Mouse (Mus musculus): Measurements from ENCODE around the gene Rfx4. TPM values are rescaled to one million over a fixed set of nuclear protein-coding genes. Genes with fewer than 3 reads are reported as not detected.

Gene Rfx4
- polyA plus RNA-seq (2015; fragmentation: Nextera tagmentation; extraction: Ambion mirVana), result 29.0 and 34.3 TPM in 2 replicates

DNA sequence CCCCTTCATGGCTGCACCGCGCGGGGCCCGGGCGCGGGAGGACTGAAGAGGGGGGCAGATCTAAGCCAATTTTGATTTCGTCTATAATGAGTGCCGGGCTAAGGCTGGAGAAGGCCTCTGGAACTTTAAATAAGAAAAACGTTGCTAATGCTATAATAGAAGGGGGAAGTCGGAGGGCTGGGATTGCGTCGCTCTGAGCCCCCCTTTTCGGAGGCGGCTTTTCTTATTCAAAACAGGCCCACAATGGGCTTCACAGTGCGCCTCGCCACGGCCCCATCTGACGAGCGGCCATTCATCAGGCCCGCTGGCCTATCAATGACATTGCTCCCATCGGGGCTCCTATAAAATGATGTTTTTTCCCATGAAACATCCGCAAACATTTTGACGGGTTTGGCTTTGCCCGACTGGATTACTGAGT lies at the start of gene Rfx4:
Rfx4 (plus strand) TSS at position 277 of the 418 bp plus-strand sequence.
- Histone ChIP-seq H3K9ac (replicated peaks) (peak within 1 kb of the TSS; percentile 74), H3K4me2 (replicated peaks) (peak within 1 kb of the TSS; percentile 78), H3K27me3 (peaks cover 42% of the 10 kb centered on the region), H3K27ac (peak within 1 kb of the TSS; percentile 92), H3K4me3 (replicated peaks) (peak within 1 kb of the TSS; percentile 46), H3K4me1 (replicated peaks) (peaks cover 62% of the 10 kb centered on the region), H3K36me3 (no peaks in the 10 kb centered on the region), H3K9me3 (no peaks in the 10 kb centered on the region)
- under 1% methylated on average over 24 of the region's 24 CpGs for WGBS
- peak; percentile 70 for ATAC-seq

GRCm38 (mm10) chr10:84706543-84706942 lies 49.3 kb upstream of the Rfx4 start:
- H3K4me3 ChIP-seq (replicated peaks), result no peak overlapping the region
- no peak for ATAC-seq
- no peak overlapping the region for H3K4me2 ChIP-seq (replicated peaks)
- H3K4me1 ChIP-seq (replicated peaks), result peaks cover 58% of the 10 kb centered on the region
- 20% methylated on average over 8 of the region's 8 CpGs for WGBS
- H3K9me3 ChIP-seq, result no peaks in the 10 kb centered on the region
- H3K36me3 ChIP-seq, result peaks cover 10% of the 10 kb centered on the region
- peaks cover 4% of the 10 kb centered on the region; the same call in 1 of the 2 replicates for H3K27me3 ChIP-seq
- peak overlapping the region; percentile 32; the same call in 1 of the 2 replicates for H3K27ac ChIP-seq
- no peak overlapping the region for H3K9ac ChIP-seq (replicated peaks)

DNA sequence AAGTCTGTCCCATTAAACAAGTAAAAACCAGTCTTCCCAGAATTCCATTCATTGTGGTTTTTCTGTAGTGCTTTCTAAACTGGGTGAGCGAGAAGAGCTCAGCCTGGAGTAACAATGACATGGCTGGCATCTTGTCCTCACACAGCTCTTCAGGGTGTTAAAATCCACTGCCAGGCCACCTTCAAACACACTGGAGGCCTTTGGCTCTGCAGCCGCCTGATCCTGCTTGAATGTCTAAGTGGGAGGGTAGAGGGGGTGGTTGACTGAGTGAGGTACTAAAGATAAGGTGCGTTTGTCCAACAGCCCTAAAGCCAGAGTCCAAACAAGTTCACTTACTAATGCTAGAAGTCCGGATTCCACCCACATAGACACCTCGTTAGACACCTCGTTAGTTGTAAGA lies 48.6 kb upstream of the Rfx4 start:
- 18% methylated on average over 6 of the region's 6 CpGs for WGBS
- Histone ChIP-seq H3K27ac (peak overlapping the region; percentile 25), H3K4me2 (replicated peaks) (no peak overlapping the region), H3K36me3 (peaks cover 4% of the 10 kb centered on the region; the same call in 1 of the 2 replicates), H3K4me3 (replicated peaks) (no peak overlapping the region), H3K27me3 (peaks cover 4% of the 10 kb centered on the region; the same call in 1 of the 2 replicates), H3K9me3 (no peaks in the 10 kb centered on the region), H3K4me1 (replicated peaks) (peaks cover 65% of the 10 kb centered on the region), H3K9ac (replicated peaks) (no peak overlapping the region)
- ATAC-seq, result peak; percentile 32; the same call in 1 of the 2 replicates

DNA sequence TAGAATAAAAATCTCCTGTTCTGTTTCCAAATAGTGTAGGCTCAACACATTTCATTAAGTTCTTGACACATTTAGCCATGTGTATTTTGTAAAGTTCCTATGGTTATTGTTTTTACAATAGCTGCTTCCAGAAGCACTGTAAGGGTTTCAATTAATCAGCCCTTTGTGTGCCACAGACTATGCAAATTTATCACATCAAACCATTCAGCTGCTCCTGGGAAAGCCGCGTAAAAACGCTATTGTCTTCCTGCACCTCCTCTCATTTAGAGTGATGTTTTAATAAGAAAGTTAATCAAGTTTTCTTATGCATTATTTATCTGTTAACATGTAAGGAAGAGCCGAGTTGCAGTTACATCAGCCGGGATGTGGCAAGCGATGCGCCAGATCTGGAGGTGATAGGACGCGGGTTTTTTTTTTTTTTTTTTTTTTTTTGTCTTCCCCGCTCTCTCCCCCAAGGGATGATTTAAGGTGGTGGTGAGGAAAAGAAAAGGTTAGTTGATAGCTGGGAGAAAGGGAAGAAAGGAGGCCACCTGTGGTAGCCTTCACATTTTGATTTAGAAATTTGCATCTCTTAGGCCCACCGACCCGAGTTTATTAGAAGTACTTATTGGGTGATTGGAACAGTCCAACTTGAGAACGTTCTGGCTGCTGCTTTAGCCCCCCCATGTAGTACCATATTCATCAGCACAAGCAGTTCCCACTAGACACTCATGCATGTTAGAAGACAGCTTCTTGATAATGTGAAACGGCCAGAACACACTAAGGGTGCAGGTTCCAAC lies 47.9 kb upstream of the Rfx4 start:
- Histone ChIP-seq H3K4me2 (replicated peaks) (no peak overlapping the region), H3K9me3 (no peaks in the 10 kb centered on the region), H3K27me3 (peaks cover 4% of the 10 kb centered on the region; the same call in 1 of the 2 replicates), H3K9ac (replicated peaks) (no peak overlapping the region), H3K27ac (peak overlapping the region; percentile 25), H3K36me3 (no peaks in the 10 kb centered on the region), H3K4me3 (replicated peaks) (no peak overlapping the region), H3K4me1 (replicated peaks) (peaks cover 72% of the 10 kb centered on the region)
- WGBS, result 13% methylated on average over 14 of the region's 14 CpGs
- no peak for ATAC-seq

GRCm38 (mm10) chr10:84710192-84710591 lies 45.7 kb upstream of the Rfx4 start:
- H3K4me2 ChIP-seq (replicated peaks), result 0 out of 2 replicates have a peak overlapping the region, but pooled peaks have one; percentile 13
- peak overlapping the region; percentile 56 for H3K27ac ChIP-seq
- H3K36me3 ChIP-seq, result peaks cover 16% of the 10 kb centered on the region
- H3K27me3 ChIP-seq, result peaks cover 15% of the 10 kb centered on the region; the same call in 1 of the 2 replicates
- H3K4me3 ChIP-seq (replicated peaks), result no peak overlapping the region
- WGBS, result 11% methylated on average over 4 of the region's 4 CpGs
- no peak overlapping the region for H3K9ac ChIP-seq (replicated peaks)
- H3K4me1 ChIP-seq (replicated peaks), result peaks cover 94% of the 10 kb centered on the region
- ATAC-seq, result no peak
- no peaks in the 10 kb centered on the region for H3K9me3 ChIP-seq

GRCm38 (mm10) chr10:84710827-84711226 lies 45.0 kb upstream of the Rfx4 start:
- H3K4me1 ChIP-seq (replicated peaks), result peaks cover 89% of the 10 kb centered on the region
- H3K36me3 ChIP-seq, result peaks cover 21% of the 10 kb centered on the region
- 9% methylated on average over 4 of the region's 4 CpGs for WGBS
- H3K4me2 ChIP-seq (replicated peaks), result no peak overlapping the region
- H3K27me3 ChIP-seq, result peaks cover 19% of the 10 kb centered on the region; the same call in 1 of the 2 replicates
- no peak overlapping the region for H3K4me3 ChIP-seq (replicated peaks)
- H3K9ac ChIP-seq (replicated peaks), result no peak overlapping the region
- no peaks in the 10 kb centered on the region for H3K9me3 ChIP-seq
- H3K27ac ChIP-seq, result peak overlapping the region; percentile 14; the same call in 1 of the 2 replicates
- ATAC-seq, result peak; percentile 59

DNA sequence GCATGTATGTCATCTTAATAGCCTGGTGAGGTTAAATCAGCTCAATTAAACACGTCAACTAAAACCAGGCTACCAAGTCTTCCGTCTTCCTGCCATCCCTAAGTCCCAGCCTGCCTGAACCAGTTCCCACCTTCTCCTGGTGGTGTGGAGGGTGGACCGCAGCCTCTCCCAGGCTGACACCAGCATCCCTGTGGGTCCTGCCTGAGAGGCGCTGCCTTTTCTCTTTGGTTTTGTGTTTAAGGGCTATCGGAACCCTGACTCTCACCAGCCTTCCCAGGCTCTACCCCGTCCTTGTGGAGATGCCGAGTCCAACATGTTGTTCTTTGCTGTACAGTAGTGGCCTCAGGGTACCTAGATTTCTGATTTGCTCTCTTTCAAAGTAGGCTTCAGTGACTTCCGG lies 44.4 kb upstream of the Rfx4 start:
- Histone ChIP-seq H3K4me2 (replicated peaks) (0 out of 2 replicates have a peak overlapping the region, but pooled peaks have one; percentile 13), H3K36me3 (peaks cover 27% of the 10 kb centered on the region), H3K9me3 (no peaks in the 10 kb centered on the region), H3K4me3 (replicated peaks) (no peak overlapping the region), H3K27me3 (peaks cover 16% of the 10 kb centered on the region; the same call in 1 of the 2 replicates), H3K27ac (peak overlapping the region; percentile 79), H3K9ac (replicated peaks) (0 out of 2 replicates have a peak overlapping the region, but pooled peaks have one; percentile 36), H3K4me1 (replicated peaks) (peaks cover 82% of the 10 kb centered on the region)
- 28% methylated on average over 8 of the region's 8 CpGs for WGBS
- ATAC-seq, result peak; percentile 48

DNA sequence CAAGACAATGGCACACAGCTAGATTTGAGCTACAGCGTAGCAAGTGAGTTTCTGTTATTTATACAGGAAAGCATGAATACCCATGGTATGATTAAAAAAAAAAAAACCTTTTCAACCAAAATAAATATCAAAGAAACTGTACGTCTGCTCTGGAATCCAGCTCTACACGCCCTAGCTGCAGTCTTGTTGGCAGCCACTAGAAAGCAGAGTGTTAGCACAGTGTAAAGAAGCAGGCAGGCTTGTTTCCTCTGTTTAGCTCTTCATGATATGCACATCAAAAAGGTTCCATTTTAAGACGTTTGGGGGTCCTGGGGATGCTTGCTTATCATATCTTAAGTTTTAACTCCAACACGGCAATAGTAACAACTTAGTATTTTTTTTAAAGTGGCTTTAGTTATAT lies 43.9 kb upstream of the Rfx4 start:
- Histone ChIP-seq H3K27me3 (peaks cover 16% of the 10 kb centered on the region; the same call in 1 of the 2 replicates), H3K27ac (peak overlapping the region; percentile 79), H3K9ac (replicated peaks) (no peak overlapping the region), H3K4me2 (replicated peaks) (no peak overlapping the region), H3K36me3 (peaks cover 32% of the 10 kb centered on the region), H3K4me3 (replicated peaks) (no peak overlapping the region), H3K4me1 (replicated peaks) (peaks cover 78% of the 10 kb centered on the region), H3K9me3 (no peaks in the 10 kb centered on the region)
- ATAC-seq, result no peak; the same call in 1 of the 2 replicates
- 39% methylated on average over 5 of the region's 5 CpGs for WGBS

GRCm38 (mm10) chr10:84712532-84712931 lies 43.3 kb upstream of the Rfx4 start:
- H3K27me3 ChIP-seq, result peaks cover 16% of the 10 kb centered on the region; the same call in 1 of the 2 replicates
- no peak overlapping the region for H3K4me2 ChIP-seq (replicated peaks)
- no peaks in the 10 kb centered on the region for H3K9me3 ChIP-seq
- H3K9ac ChIP-seq (replicated peaks), result no peak overlapping the region
- peak overlapping the region; percentile 17; the same call in 1 of the 2 replicates for H3K27ac ChIP-seq
- ATAC-seq, result no peak
- H3K4me1 ChIP-seq (replicated peaks), result peaks cover 73% of the 10 kb centered on the region
- peaks cover 34% of the 10 kb centered on the region for H3K36me3 ChIP-seq
- WGBS, result 40% methylated on average over 6 of the region's 6 CpGs
- no peak overlapping the region for H3K4me3 ChIP-seq (replicated peaks)

GRCm38 (mm10) chr10:84713043-84713442 lies 42.8 kb upstream of the Rfx4 start:
- Histone ChIP-seq H3K27ac (no peak overlapping the region), H3K4me3 (replicated peaks) (no peak overlapping the region), H3K4me2 (replicated peaks) (no peak overlapping the region), H3K36me3 (peaks cover 37% of the 10 kb centered on the region), H3K27me3 (peaks cover 16% of the 10 kb centered on the region; the same call in 1 of the 2 replicates), H3K9me3 (no peaks in the 10 kb centered on the region), H3K9ac (replicated peaks) (no peak overlapping the region; the same call in 1 of the 2 replicates), H3K4me1 (replicated peaks) (peaks cover 67% of the 10 kb centered on the region)
- ATAC-seq, result no peak
- WGBS, result 47% methylated on average over 10 of the region's 10 CpGs

- WGBS, result 89% methylated on average over 7 of the region's 7 CpGs
These were observed 40.2 kb upstream of the Rfx4 start for GRCm38 (mm10) chr10:84715639-84716038.

GRCm38 (mm10) chr10:84716581-84716980 lies 39.3 kb upstream of the Rfx4 start:
- Histone ChIP-seq H3K27ac (no peak overlapping the region), H3K9ac (replicated peaks) (no peak overlapping the region), H3K4me3 (replicated peaks) (no peak overlapping the region), H3K4me2 (replicated peaks) (no peak overlapping the region), H3K27me3 (peaks cover 16% of the 10 kb centered on the region; the same call in 1 of the 2 replicates), H3K9me3 (no peaks in the 10 kb centered on the region), H3K36me3 (peaks cover 57% of the 10 kb centered on the region), H3K4me1 (replicated peaks) (peaks cover 37% of the 10 kb centered on the region)
- ATAC-seq, result no peak
- WGBS, result 94% methylated on average over 7 of the region's 7 CpGs

More at GRCm38 (mm10) chr10:84715639-84716038, 40.2 kb upstream of the Rfx4 start:
- Histone ChIP-seq H3K36me3 (peaks cover 49% of the 10 kb centered on the region), H3K4me3 (replicated peaks) (no peak overlapping the region), H3K9ac (replicated peaks) (no peak overlapping the region), H3K27ac (no peak overlapping the region), H3K27me3 (peaks cover 16% of the 10 kb centered on the region; the same call in 1 of the 2 replicates), H3K4me1 (replicated peaks) (peaks cover 44% of the 10 kb centered on the region), H3K9me3 (no peaks in the 10 kb centered on the region), H3K4me2 (replicated peaks) (no peak overlapping the region)
- no peak for ATAC-seq
